Mouse (Mus musculus): ENCODE data around the gene Rasgef1b.

The Rasgef1b gene

GRCm38 (mm10) chr5:99398472-99399070, 330.3 kb downstream of the Rasgef1b start:
- in situ Hi-C loops (cut with MboI; ENCODE audit: low pct_unique_long_range_greater_than_20kb in 1 of 2, low sequenced_read_pairs in 2 of 2, unreplicated experiment in 1 of 2): no loop called here

- in situ Hi-C loops (cut with MboI; ENCODE audit: low pct_unique_long_range_greater_than_20kb in 1 of 2, low sequenced_read_pairs in 2 of 2, unreplicated experiment in 1 of 2): no loop called here
These were observed 334.3 kb downstream of the Rasgef1b start for GRCm38 (mm10) chr5:99394578-99394977.

GRCm38 (mm10) chr5:99391525-99391924, 337.3 kb downstream of the Rasgef1b start:
- in situ Hi-C loops (cut with MboI; ENCODE audit: low pct_unique_long_range_greater_than_20kb in 1 of 2, low sequenced_read_pairs in 2 of 2, unreplicated experiment in 1 of 2): no loop called here

GRCm38 (mm10) chr5:99390776-99391175, 338.1 kb downstream of the Rasgef1b start:
- in situ Hi-C loops (cut with MboI; ENCODE audit: low pct_unique_long_range_greater_than_20kb in 1 of 2, low sequenced_read_pairs in 2 of 2, unreplicated experiment in 1 of 2): no loop called here

GRCm38 (mm10) chr5:99390314-99390713, 338.6 kb downstream of the Rasgef1b start:
- in situ Hi-C loops (cut with MboI; ENCODE audit: low pct_unique_long_range_greater_than_20kb in 1 of 2, low sequenced_read_pairs in 2 of 2, unreplicated experiment in 1 of 2): no loop called here

- in situ Hi-C loops (cut with MboI; ENCODE audit: low pct_unique_long_range_greater_than_20kb in 1 of 2, low sequenced_read_pairs in 2 of 2, unreplicated experiment in 1 of 2): no loop called here
These were observed 340.1 kb downstream of the Rasgef1b start for GRCm38 (mm10) chr5:99388585-99389250.

GRCm38 (mm10) chr5:99388131-99388530, 340.7 kb downstream of the Rasgef1b start:
- in situ Hi-C loops (cut with MboI; ENCODE audit: low pct_unique_long_range_greater_than_20kb in 1 of 2, low sequenced_read_pairs in 2 of 2, unreplicated experiment in 1 of 2): no loop called here

GRCm38 (mm10) chr5:99387185-99387981, 341.5 kb downstream of the Rasgef1b start:
- in situ Hi-C loops (cut with MboI; ENCODE audit: low pct_unique_long_range_greater_than_20kb in 1 of 2, low sequenced_read_pairs in 2 of 2, unreplicated experiment in 1 of 2): no loop called here

GRCm38 (mm10) chr5:99386246-99386845, 342.5 kb downstream of the Rasgef1b start:
- in situ Hi-C loops (cut with MboI; ENCODE audit: low pct_unique_long_range_greater_than_20kb in 1 of 2, low sequenced_read_pairs in 2 of 2, unreplicated experiment in 1 of 2): no loop called here

- in situ Hi-C loops (cut with MboI; ENCODE audit: low pct_unique_long_range_greater_than_20kb in 1 of 2, low sequenced_read_pairs in 2 of 2, unreplicated experiment in 1 of 2): no loop called here
These were observed 343.1 kb downstream of the Rasgef1b start for GRCm38 (mm10) chr5:99385737-99386136.

- in situ Hi-C loops (cut with MboI; ENCODE audit: low pct_unique_long_range_greater_than_20kb in 1 of 2, low sequenced_read_pairs in 2 of 2, unreplicated experiment in 1 of 2): no loop called here
These were observed 343.8 kb downstream of the Rasgef1b start for GRCm38 (mm10) chr5:99385090-99385489.

- in situ Hi-C loops (cut with MboI; ENCODE audit: low pct_unique_long_range_greater_than_20kb in 1 of 2, low sequenced_read_pairs in 2 of 2, unreplicated experiment in 1 of 2): no loop called here
These were observed 345.0 kb downstream of the Rasgef1b start for GRCm38 (mm10) chr5:99383783-99384281.

- in situ Hi-C loops (cut with MboI; ENCODE audit: low pct_unique_long_range_greater_than_20kb in 1 of 2, low sequenced_read_pairs in 2 of 2, unreplicated experiment in 1 of 2): no loop called here
These were observed 346.1 kb downstream of the Rasgef1b start for GRCm38 (mm10) chr5:99382786-99383185.

- in situ Hi-C loops (cut with MboI; ENCODE audit: low pct_unique_long_range_greater_than_20kb in 1 of 2, low sequenced_read_pairs in 2 of 2, unreplicated experiment in 1 of 2): no loop called here
These were observed 347.2 kb downstream of the Rasgef1b start for GRCm38 (mm10) chr5:99381639-99382038.

GRCm38 (mm10) chr5:99380882-99381281, 348.0 kb downstream of the Rasgef1b start:
- in situ Hi-C loops (cut with MboI; ENCODE audit: low pct_unique_long_range_greater_than_20kb in 1 of 2, low sequenced_read_pairs in 2 of 2, unreplicated experiment in 1 of 2): no loop called here

GRCm38 (mm10) chr5:99380166-99380565, 348.7 kb downstream of the Rasgef1b start:
- in situ Hi-C loops (cut with MboI; ENCODE audit: low pct_unique_long_range_greater_than_20kb in 1 of 2, low sequenced_read_pairs in 2 of 2, unreplicated experiment in 1 of 2): no loop called here

- in situ Hi-C loops (cut with MboI; ENCODE audit: low pct_unique_long_range_greater_than_20kb in 1 of 2, low sequenced_read_pairs in 2 of 2, unreplicated experiment in 1 of 2): no loop called here
These were observed 350.2 kb downstream of the Rasgef1b start for GRCm38 (mm10) chr5:99378437-99379226.

- in situ Hi-C loops (cut with MboI; ENCODE audit: low pct_unique_long_range_greater_than_20kb in 1 of 2, low sequenced_read_pairs in 2 of 2, unreplicated experiment in 1 of 2): no loop called here
These were observed 353.1 kb downstream of the Rasgef1b start for GRCm38 (mm10) chr5:99375725-99376124.
